Mouse (Mus musculus) hindlimb bud, embryonic 11.5 days (tissue): ENCODE results near the gene Klhl31.

Source experiments
- DNase-seq: peaks from one replicate; pipeline ENCODE4 v3.0.0-alpha.2; 2012; ENCODE audit warnings: low read depth, low spot score; ENCODE audit errors: extremely low spot score

The Klhl31 gene

DNA sequence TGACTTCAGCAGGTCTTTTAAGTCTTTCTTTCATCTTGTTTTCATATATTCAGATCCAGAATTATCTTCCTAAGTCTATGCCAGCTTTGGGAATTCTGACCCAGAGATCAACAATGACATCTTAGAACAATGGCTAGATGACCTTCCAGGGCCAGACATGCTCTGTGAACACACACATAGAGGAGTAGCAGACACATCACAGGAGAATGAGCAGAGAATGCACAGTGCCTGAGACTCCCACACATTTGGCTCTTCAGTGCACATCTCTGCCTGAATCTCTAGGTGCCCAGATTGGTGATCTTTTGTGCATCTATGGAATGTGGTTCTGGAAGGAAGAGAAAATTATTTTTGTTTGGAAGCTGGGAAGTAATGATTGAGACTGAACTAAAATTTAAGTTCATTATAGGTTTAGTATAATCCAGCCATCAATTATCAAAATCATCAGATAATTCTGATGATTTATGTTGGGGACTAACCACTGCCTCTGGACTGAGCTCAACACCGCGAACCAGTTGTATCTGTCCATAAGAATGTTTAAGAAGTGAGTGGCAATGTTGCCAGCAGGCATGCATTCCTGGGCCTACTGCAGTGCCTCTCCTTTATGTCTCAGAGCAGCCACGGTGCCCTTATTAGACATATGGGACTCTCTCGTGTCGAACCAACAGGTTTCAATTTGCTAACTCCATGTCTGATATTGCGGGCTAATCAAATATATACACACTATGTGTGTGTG lies 12.8 kb upstream of the Klhl31 start:
- DNase-seq = no peak

DNA sequence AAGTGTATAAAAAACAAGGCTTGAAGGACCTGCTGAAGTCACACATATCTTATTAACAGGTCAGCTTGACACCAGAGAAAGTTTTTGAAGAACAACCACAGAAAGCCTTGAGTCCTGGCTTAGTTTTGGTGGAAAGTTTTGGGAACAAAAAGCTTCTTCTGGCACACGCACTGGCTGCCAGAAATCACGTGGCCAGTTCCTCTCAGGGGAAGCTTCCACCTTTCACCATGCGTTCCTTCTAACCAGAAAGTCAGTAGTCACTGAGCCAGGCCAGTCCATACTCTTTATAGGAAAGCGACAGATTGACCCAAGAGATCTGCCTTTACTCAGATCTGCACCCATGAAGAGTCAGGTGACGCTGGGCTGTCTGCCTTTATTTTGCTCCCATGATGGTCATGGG lies 12.1 kb upstream of the Klhl31 start:
- DNase-seq = no peak

DNA sequence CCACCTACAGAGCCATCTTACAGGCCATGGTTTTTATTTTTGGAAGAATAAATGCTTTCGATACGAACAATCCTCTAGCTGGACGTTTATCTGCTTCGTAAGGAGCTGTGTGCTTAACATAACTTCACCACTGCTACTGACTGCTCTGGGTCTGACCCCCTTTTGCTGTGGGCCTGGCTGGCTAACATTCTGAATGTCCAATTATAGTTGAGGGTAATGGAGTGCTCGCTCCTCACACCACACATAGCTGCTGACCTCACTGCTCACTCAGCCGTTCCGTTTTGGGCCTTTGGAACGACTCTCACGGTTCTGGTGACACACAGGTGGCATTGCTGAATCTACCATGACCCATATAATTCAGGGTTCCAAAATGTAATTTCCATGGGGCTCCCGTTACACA lies 7.6 kb upstream of the Klhl31 start:
- no peak for DNase-seq

DNA sequence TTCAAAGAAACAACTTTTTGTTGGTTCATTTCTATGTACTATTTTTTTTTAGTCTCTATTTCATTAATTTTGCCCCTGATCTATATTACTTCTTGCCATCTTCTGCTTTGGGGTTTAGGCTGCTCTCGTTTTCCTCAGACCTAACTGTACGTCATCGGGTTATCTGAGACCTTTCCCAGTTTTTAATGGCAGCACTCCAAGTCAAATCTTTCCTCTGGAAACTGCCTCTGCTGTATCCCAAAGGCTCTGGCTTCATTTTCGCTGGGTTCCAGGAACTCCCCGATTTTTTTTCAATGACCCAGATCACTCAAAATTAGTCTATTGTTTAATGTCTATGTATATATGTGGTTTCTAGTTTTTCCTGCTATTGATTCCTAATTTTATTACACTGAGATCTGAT lies 6.6 kb upstream of the Klhl31 start:
- DNase-seq = no peak

DNA sequence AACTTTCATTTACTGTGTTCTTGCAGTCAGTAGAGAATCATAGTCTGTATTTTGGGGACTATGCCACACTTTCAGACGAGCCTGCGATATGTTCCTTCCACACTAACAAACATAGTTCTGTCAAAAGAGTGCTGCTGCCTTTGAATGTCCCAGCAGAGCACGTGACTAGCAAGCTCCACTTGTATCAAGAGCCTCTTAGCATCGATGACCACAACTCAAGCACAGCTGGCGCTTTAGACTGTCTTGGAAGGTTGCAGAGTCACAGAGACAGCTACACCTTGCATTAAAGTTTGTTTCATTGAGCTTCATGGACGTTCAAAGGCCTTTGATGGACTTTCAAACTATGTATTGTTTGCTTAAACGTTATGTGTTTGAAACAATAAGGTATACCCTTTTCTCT lies 5.5 kb upstream of the Klhl31 start:
- DNase-seq = no peak

DNA sequence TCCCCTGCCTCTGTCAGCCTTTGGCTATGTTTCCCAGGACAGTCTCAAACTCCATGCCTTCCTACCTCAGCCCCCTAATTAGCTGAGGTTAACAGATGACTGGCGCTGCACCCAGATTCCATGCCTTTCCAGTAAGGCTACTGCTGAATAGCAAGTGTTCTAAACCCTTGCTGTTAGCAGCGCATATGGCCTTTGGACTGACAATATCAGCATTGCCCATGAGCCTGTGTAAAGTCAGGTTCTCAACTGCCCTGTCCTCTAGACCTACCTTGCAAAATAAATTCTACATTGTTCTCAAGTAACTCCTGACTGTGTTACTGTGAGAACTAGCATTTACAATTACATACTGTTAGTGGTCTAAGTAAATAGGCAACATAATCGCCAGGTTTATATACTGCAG lies 3.9 kb upstream of the Klhl31 start:
- DNase-seq = no peak

DNA sequence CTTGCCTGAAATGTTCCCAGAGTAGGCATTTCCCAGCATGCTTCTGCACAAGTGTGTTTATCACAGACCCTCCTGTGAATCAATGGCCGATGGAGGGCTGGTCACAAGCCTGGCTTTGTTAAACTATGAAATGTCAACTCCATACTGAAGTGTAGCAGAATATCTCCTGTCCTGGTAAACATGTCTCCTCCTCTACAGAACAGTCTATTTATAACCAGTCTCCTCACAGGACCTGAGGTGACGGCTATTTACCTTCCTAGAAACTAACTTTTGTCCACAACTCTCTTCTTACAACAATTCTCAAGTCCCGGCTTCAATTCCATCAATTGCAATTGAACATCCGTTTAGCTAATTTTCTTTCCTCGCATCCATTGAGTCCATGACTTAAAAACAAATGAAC lies 297 bp upstream of the Klhl31 start:
- no peak for DNase-seq

DNA sequence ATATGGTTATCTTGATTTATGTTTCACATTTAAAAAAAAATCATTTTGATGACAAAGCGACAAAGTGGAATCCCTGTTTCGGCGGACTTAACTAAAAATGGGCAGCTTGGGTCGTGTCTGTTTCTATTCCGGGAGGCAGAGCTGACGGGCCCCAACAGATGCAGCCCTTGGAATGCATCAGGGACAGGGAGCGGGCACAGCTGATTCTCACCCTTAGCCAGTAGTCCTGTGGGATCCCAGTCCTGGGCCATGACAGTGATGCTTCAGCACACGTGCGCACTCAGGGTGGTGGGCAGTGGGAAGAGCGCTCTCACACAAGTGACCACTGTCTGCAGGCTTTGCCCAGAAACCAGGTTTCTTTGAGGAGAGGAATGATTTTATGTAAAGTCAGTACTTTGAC lies 1.1 kb downstream of the Klhl31 start:
- no peak for DNase-seq

DNA sequence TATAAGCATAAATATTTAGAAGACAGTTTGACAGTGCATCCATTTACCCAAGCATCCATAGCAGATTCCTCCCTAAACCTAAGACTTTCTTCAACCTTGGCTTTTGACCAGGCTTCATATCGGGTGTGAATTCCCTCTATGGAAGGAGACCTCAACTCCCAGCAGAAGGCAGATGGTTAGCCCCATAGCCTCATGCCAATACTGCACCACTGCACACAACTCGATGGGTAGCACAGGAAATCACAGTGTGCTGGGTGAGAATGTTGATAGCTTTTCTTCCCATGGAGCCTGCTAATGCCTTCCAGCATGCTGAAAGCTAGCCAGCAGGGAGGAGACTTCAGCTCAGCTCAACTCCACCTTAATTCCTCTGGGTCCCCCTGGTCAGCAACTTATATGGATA lies 8.9 kb downstream of the Klhl31 start:
- no peak for DNase-seq

DNA sequence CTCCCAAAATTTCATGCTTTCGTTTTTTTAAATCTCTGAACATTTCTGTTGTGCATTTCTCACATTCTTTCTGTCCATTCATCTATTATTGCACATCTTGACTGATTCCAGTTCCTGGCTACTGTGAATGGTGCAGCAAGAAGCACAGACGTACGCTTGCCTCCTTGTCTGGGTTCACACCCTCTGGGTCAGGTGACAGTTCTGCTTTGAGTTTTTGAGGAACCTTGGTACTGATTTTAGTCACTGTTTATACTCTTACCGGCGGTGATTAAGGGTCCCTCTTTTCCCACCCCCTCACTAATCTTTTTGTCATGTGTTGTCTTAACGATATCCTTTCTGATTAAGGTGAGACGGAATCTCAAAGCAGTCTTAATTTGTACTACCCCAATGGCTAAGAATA lies 15.5 kb downstream of the Klhl31 start:
- DNase-seq = no peak

DNA sequence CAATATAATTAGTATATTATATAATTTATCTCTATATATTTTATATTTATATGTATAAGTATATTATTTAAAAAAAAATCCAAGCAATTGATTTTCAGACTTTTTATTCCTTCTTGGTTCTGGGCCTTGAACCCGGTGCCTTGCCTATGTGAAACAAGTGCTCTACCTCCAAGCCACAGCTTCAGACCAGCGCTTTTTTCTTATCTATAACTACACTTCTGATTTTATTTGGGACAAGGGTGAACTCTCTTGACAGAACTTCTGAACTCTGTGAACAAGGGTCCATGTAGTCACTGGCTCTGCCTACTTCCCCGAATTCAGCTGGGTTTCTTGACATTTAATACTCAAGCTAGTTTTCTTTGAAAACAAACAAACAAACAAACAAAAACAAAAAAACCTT lies 17.6 kb downstream of the Klhl31 start:
- DNase-seq = no peak

DNA sequence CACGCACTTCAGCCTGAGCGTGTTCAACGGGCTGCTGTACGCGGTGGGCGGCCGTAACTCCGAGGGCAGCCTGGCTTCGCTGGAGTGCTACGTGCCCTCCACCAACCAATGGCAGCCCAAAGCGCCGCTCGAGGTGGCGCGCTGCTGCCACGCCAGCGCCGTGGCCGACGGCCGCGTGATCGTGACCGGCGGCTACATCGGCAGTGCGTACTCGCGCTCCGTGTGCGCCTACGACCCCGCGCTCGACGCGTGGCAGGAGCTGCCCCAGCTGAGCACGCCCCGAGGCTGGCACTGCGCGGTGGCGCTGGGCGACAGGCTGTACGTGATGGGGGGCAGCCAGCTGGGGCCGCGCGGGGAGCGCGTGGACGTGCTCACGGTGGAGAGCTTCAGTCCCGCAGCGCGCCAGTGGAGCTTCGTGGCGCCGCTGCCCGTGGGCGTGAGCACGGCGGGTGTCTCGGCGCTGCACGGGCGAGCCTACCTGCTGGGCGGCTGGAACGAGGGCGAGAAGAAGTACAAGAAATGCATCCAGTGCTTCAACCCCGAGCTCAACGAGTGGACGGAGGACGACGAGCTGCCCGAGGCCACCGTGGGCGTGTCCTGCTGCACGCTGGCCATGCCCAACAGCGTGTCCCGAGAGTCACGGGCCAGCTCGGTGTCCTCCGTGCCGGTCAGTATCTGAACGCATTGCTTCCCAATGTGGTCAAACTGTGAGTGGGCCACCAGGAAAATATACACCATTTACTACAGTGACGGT lies 19.1 kb downstream of the Klhl31 start:
- no peak for DNase-seq

DNA sequence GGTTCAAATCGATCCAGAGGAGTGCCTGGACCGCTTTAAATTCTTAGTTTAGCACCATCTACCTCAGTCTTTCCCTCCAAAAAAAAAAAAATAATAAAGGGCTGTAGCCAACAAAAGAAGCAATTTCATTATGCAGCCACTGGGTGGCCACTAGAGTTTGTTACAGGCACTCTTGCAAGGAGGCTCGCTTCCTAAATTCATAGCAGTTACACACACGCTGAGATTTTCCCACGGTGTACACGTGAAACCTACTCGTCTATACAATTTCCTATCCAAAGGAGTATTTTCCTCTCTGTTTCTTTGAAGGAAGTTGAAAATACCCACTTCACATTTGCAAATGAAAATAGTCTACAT lies 19.6 kb downstream of the Klhl31 start:
- DNase-seq = peak; percentile 46

DNA sequence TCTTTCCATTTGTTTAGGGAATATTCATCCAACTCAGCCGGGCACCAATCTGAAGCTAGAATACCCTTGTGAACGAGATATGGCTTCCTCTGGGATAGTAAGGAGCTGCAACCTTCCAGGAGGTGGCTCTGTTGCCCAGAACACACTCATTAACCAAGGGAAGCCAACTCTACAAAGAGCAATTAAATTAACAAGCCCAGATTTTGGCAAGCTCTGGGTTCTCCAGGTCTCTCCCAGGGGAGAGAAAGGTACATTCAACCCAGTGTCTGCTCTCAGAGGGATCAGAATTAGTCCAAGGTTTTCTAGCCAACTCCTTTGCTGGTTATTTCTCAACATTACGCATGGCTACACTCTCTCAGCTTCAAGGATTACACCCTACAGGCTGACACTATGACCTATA lies 26.6 kb downstream of the Klhl31 start:
- DNase-seq = no peak

DNA sequence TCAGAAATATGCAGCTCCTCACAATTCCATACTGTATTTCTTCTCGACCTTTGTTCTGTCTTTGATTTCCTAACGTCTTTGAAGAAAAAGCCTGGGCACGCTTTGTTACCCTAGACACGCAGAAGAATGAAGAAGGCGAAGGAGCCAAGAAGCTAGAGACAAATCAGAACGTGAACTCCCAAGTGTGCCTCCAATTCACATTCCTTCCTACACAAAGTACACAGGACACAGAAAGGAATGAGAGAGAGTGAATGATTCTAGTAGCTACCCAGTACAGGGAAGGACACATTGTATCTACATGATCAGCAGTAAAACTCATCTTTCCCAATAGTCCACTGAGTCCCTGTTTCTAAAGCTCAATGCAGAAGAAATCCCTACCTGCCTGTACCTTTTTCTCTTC lies 33.8 kb downstream of the Klhl31 start:
- DNase-seq = no peak

DNA sequence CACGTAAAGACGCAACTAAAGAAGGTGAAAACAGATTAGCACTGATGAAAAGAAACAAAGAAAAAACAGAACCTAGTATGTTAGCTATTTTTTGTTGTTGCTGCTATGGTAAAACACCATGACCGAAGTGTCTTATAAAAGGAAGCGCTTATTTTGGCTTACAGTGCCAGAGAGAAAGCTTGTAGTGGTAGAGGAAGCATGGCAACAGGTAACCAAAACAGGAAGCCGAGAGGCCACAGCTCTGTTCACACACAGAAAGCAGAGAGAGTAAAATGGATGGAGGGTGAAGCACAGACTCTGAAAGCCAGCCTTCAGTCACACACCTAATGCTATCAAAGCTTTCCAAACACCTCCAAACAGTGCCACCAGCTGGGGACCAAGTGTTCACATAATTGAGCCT lies 34.7 kb downstream of the Klhl31 start:
- DNase-seq = no peak

DNA sequence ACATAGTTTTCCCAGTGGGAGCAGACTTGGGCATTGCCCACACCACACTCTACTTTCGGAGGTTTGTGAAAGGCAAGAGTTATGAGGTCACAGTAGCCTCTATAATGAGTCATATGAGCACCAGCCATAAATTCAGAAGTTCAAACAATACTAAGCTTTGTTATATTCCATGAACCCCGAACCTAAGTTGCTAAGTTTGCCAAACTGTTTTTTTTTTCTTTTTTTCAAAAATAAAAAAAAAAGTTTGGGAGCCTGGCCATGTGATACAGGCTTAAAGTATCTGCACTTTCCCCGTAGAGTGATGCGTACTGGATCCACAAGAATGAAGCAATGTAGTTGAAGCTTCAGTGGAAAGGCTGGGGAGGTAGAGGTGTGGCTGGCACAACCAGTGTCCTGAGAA lies 36.9 kb downstream of the Klhl31 start:
- DNase-seq = no peak

DNA sequence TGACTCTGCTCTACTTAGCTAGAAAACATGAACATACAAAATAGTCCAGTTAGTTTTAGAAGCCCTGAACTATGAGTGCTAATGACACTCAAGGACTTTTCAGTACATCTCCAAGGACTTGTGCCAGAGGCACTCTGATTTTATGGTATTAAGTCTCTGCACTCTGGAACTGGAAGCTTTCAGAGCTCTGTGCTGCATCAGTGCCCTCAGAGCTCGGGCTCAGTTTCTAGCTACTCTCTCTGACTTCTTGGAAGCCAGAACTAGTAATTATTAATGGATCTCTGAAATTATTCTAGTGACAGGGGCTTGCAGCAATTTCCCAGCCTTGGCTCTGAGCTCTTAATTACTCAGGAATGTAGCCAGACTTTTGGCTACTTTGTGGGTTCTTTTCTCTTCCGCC lies 37.7 kb downstream of the Klhl31 start:
- no peak for DNase-seq

DNA sequence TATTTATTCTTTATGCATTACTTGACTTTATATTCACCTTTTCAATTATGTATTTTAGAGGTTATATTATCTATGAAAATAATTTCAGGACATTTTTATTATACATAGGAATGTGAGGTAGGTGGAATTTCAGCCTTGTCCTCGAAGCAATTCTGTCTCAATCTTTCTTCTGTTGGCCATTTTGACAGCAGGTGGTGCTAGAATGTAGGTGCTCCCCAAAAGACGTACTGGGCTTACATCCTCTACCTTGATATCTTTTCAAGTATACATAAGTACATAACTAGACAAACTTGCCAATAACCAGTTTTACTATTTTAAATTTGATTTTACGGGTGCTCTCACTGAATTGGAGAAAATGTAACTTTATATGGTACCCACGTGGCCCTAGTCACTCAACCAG lies 48.6 kb downstream of the Klhl31 start:
- DNase-seq = no peak

DNA sequence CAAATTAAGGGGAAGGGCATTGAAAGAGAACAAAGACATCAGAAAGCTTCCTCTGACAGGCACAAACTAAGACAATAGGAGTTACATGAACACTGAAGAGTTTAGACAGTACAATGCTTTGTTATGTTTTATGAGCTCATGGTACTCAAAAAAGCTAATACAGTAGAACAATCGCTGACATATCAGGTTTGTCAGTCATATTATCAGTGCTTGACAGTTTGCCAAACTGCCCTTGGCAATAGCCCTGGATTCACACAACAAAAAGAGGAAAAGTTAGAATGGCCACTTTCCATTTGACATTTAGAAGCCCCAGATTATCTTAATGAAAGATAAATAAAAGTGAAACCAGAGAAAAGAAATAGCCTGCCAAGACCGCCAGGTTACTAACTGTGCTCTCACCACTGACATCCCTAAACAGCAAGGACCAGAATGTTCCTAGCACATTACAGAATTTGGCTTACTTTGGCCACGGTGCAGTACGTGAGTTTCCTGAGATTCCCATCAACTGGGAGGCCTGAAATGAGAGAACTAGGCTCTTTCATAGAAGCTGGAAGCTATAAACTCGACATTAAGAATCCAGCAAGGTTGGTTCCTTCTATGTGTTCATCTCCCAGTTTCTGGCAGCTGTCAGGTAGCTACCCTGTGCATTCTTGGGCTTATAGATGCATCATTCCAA lies 49.7 kb downstream of the Klhl31 start:
- no peak for DNase-seq

DNA sequence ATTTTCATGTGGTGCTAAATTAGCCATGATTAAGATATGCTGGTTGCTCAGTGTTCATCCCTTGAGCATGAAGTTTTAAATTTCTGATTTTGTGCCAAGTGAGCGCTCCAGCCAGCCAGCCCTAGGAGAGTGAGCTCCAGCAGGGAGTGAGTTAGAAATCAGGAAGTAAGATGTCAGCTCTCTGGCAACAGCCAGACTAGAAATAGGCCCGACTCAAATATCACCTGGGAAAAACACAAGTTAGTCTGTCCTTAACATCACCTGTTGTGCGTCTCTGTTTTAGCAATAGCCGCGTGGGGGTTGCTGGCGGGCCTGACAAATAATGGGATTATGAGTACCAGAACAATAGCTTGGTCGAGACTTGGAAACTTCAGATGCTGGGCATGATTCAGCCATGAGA lies 56.4 kb downstream of the Klhl31 start:
- no peak for DNase-seq

DNA sequence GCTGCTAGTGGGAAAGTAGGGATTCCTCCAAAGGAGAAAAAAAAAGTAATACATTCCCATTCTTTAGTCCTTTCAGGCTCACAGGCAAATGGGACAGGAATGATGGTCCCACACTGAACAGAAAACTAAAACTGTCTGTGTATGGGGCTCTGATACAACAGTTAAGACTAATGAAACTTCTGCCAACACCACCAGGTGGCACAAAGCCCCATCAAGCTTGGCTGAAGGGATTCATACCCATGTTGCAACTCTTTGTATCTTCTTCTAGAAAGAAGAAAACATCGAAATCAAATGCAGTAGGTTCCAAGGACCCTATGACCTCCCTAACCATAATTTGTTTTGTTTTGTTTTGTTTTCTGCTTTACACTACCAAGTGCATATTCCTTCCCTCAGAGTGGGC lies 57.1 kb downstream of the Klhl31 start:
- DNase-seq = no peak
